Mouse (Mus musculus) intestine, embryonic 15.5 days (tissue): ENCODE data around the gene Gm4491. TPM values are rescaled to one million over a fixed set of nuclear protein-coding genes. Genes with fewer than 3 reads are reported as not detected.
A peak's percentile ranks its signal among the peaks of the same experiment; 100 is the strongest.

Experiments used
- ATAC-seq: fragments of 200-750 bp; cut with Nextera tagmentation; 2 replicates; pipeline ENCODE4 v1.8.0; 2017; ENCODE audit warnings: moderate TSS enrichment, moderate library complexity
- H3K27ac ChIP-seq: fragments of 300-500 bp; sonication (generic); 2 replicates; pipeline ENCODE4 v1.5.1; 2015; ENCODE audit warnings: mild to moderate bottlenecking, inconsistent platforms
- H3K27me3 ChIP-seq: fragments of 300-500 bp; sonication (generic); replicated peaks from 2 replicates; pipeline ENCODE4 v1.6.1; 2015; ENCODE audit warnings: inconsistent platforms
- H3K36me3 ChIP-seq: fragments of 300-500 bp; sonication (generic); 2 replicates; pipeline ENCODE4 v1.6.1; 2015; ENCODE audit warnings: inconsistent platforms
- H3K4me1 ChIP-seq: fragments of 300-500 bp; sonication (generic); replicated peaks from 2 replicates; pipeline ENCODE4 v1.6.1; 2015; ENCODE audit warnings: inconsistent platforms
- H3K4me2 ChIP-seq: fragments of 300-500 bp; sonication (generic); replicated peaks from 2 replicates; pipeline ENCODE4 v1.6.1; 2015; ENCODE audit warnings: mild to moderate bottlenecking, inconsistent platforms
- H3K4me3 ChIP-seq: fragments of 300-500 bp; sonication (generic); replicated peaks from 2 replicates; pipeline ENCODE4 v1.5.1; 2015; ENCODE audit warnings: inconsistent platforms
- H3K9ac ChIP-seq: fragments of 300-500 bp; sonication (generic); 2 replicates; pipeline ENCODE4 v1.6.1; 2015; ENCODE audit warnings: inconsistent platforms
- H3K9me3 ChIP-seq: fragments of 300-500 bp; sonication (generic); 2 replicates; pipeline ENCODE4 v1.6.1; 2016; ENCODE audit warnings: inconsistent platforms
- WGBS: fragments of 180-500 bp; shearing (Covaris S2); methylation state at CpG from one replicate; pipeline ENCODE4 v1.1.7; 2015; 5-methylcytosine and 5-hydroxymethylcytosine counted together
- polyA plus RNA-seq: library from polyadenylated mRNA; unstranded; fragments of >200 nt; fragmentation: Nextera tagmentation; extraction: Ambion mirVana; gene quantifications from 2 replicates; pipeline ENCODE4 v1.2.1, GENCODE M21; 2015

Gene Gm4491
- 0.09 TPM in 1 of 2 replicates, not detected in the other for polyA plus RNA-seq

- H3K4me1 ChIP-seq, result no peaks in the 10 kb centered on the region
- H3K27me3 ChIP-seq, result no peaks in the 10 kb centered on the region
- no peak within 1 kb of the TSS for H3K4me3 ChIP-seq
- H3K27ac ChIP-seq, result no peak within 1 kb of the TSS
- no peak for ATAC-seq
- no peak within 1 kb of the TSS for H3K4me2 ChIP-seq
- 31% methylated on average over 13 of the region's 13 CpGs for WGBS
- H3K9ac ChIP-seq, result no peak within 1 kb of the TSS
- no peaks in the 10 kb centered on the region for H3K9me3 ChIP-seq
- H3K36me3 ChIP-seq, result no peaks in the 10 kb centered on the region
Observed at GRCm38 (mm10) chr14:57115823-57116544, at the start of gene Gm4491. Gene Gm4491, minus strand, starts transcription at chr14:57115883.

DNA sequence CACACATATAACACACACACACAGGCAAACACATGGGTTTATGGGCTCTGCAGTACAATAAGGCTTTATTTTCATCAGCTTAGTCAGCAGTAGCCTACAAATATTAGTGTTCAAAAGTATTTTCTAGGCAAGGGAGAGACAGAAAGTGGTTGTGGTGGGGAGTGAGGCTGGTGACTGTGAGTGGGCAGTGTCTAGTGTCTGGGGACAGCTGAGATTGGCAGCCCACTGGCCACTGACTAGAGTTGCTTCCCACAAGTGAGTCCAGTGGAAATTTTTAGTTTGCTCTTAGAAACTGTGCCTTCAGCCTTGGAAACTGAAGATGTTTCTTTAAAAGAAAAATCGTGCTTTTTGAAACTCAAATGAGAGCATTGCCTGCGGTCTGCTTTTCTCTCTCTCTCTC is 46.1 kb upstream of the Gm4491 start:
- no peaks in the 10 kb centered on the region for H3K9me3 ChIP-seq
- peaks cover 7% of the 10 kb centered on the region; the same call in 1 of the 2 replicates for H3K4me1 ChIP-seq
- no peak for ATAC-seq
- WGBS, result 48% methylated on average over 2 of the region's 2 CpGs
- no peaks in the 10 kb centered on the region for H3K36me3 ChIP-seq
- no peak overlapping the region for H3K4me2 ChIP-seq
- H3K4me3 ChIP-seq, result no peak overlapping the region
- H3K27ac ChIP-seq, result no peak overlapping the region
- H3K9ac ChIP-seq, result no peak overlapping the region
- no peaks in the 10 kb centered on the region for H3K27me3 ChIP-seq

- H3K4me1 ChIP-seq, result peaks cover 7% of the 10 kb centered on the region; the same call in 1 of the 2 replicates
- H3K36me3 ChIP-seq, result no peaks in the 10 kb centered on the region
- no peak overlapping the region for H3K4me2 ChIP-seq
- ATAC-seq, result peak; percentile 62
- no peaks in the 10 kb centered on the region for H3K9me3 ChIP-seq
- 48% methylated on average over 4 of the region's 4 CpGs for WGBS
- no peak overlapping the region for H3K9ac ChIP-seq
- H3K27me3 ChIP-seq, result no peaks in the 10 kb centered on the region
- H3K4me3 ChIP-seq, result no peak overlapping the region
- H3K27ac ChIP-seq, result 0 out of 2 replicates have a peak overlapping the region, but pooled peaks have one; percentile 13
Observed at GRCm38 (mm10) chr14:57161201-57161600, 45.5 kb upstream of the Gm4491 start.

DNA sequence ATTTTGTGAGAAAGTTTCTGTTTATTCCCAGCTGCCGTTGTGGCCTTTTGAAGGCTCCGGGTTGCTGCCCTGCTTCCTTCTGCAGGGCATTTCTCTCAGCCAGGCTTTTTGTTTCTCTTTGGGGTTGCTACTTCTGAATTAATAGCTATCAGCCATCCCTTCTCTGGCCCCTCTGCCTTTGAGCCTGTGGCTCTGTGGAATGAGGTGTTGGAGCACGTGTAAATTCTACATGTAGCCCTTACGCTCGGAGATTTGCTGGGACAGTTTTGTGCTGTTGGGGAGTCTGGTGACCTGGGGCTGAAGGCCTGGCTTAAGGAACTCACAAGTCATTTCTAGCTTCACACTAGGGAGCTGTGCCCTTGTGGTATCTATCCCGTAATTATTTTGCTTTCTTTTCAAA is 39.2 kb upstream of the Gm4491 start:
- ATAC-seq, result no peak
- 38% methylated on average over 6 of the region's 6 CpGs for WGBS

GRCm38 (mm10) chr14:57145741-57146140 is 30.1 kb upstream of the Gm4491 start:
- Histone ChIP-seq H3K4me1 (0 out of 2 replicates have a peak, but pooled peaks cover 2% of the 10 kb centered on the region), H3K27ac (no peak overlapping the region), H3K36me3 (no peaks in the 10 kb centered on the region), H3K4me2 (no peak overlapping the region), H3K9me3 (no peaks in the 10 kb centered on the region), H3K9ac (no peak overlapping the region), H3K27me3 (no peaks in the 10 kb centered on the region), H3K4me3 (no peak overlapping the region)
- 18% methylated on average over 4 of the region's 4 CpGs for WGBS
- ATAC-seq, result peak; percentile 45; the same call in 1 of the 2 replicates

More for the DNA sequence above, 39.2 kb upstream of the Gm4491 start:
- Histone ChIP-seq H3K9ac (no peak overlapping the region), H3K4me3 (no peak overlapping the region), H3K36me3 (no peaks in the 10 kb centered on the region), H3K27ac (no peak overlapping the region), H3K4me1 (0 out of 2 replicates have a peak, but pooled peaks cover 6% of the 10 kb centered on the region), H3K4me2 (no peak overlapping the region), H3K9me3 (no peaks in the 10 kb centered on the region), H3K27me3 (no peaks in the 10 kb centered on the region)

GRCm38 (mm10) chr14:57135265-57135664 is 19.6 kb upstream of the Gm4491 start:
- 67% methylated on average over 8 of the region's 8 CpGs for WGBS
- ATAC-seq, result no peak
- H3K36me3 ChIP-seq, result no peaks in the 10 kb centered on the region
- H3K4me1 ChIP-seq, result peaks cover 5% of the 10 kb centered on the region; the same call in 1 of the 2 replicates
- no peak overlapping the region for H3K4me2 ChIP-seq
- no peak overlapping the region for H3K9ac ChIP-seq
- H3K4me3 ChIP-seq, result no peak overlapping the region
- no peak overlapping the region for H3K27ac ChIP-seq
- peaks cover 24% of the 10 kb centered on the region for H3K27me3 ChIP-seq
- H3K9me3 ChIP-seq, result no peaks in the 10 kb centered on the region

GRCm38 (mm10) chr14:57133161-57133661 is 17.5 kb upstream of the Gm4491 start, which contains the start of gene Gjb6:
Gene Gjb6, minus strand, starts transcription at chr14:57133611.
- Histone ChIP-seq H3K27me3 (peaks cover 24% of the 10 kb centered on the region), H3K9ac (peak within 1 kb of the TSS; percentile 26; the same call in 1 of the 2 replicates), H3K27ac (no peak within 1 kb of the TSS), H3K4me1 (peaks cover 5% of the 10 kb centered on the region; the same call in 1 of the 2 replicates), H3K4me2 (peak within 1 kb of the TSS; percentile 78), H3K36me3 (no peaks in the 10 kb centered on the region), H3K9me3 (no peaks in the 10 kb centered on the region), H3K4me3 (peak within 1 kb of the TSS; percentile 38)
- ATAC-seq, result peak; percentile 34; the same call in 1 of the 2 replicates
- WGBS, result 2% methylated on average over 33 of the region's 33 CpGs

DNA sequence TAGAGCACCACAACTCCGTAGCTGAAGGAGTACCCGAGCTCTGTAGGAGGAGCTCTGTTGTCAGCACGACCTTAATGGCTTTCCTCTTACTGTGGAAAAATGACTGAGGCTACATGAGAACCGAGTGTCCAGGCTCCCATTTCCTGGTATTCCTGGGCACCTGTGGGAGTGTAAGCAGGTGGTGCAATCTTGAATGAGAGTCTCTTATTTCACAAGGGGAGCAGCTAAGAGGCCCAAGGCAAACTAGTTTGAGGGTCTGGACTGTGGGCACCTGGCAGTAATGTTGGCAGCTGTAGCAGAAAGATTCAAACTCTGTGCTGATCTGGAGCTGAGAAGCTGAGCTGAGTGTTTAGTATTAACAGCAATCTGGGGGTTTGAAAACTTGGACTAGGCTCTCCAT is 11.7 kb upstream of the Gm4491 start:
- H3K9me3 ChIP-seq, result no peaks in the 10 kb centered on the region
- H3K9ac ChIP-seq, result no peak overlapping the region
- no peak overlapping the region for H3K4me3 ChIP-seq
- 0 out of 2 replicates have a peak, but pooled peaks cover 3% of the 10 kb centered on the region for H3K27me3 ChIP-seq
- peak; percentile 41; the same call in 1 of the 2 replicates for ATAC-seq
- no peaks in the 10 kb centered on the region for H3K4me1 ChIP-seq
- 48% methylated on average over 4 of the region's 4 CpGs for WGBS
- no peaks in the 10 kb centered on the region for H3K36me3 ChIP-seq
- H3K4me2 ChIP-seq, result no peak overlapping the region
- H3K27ac ChIP-seq, result no peak overlapping the region

- H3K36me3 ChIP-seq, result no peaks in the 10 kb centered on the region
- no peak overlapping the region for H3K27ac ChIP-seq
- no peak for ATAC-seq
- H3K9me3 ChIP-seq, result no peaks in the 10 kb centered on the region
- H3K9ac ChIP-seq, result no peak overlapping the region
- no peak overlapping the region for H3K4me2 ChIP-seq
- no peak overlapping the region for H3K4me3 ChIP-seq
- no peaks in the 10 kb centered on the region for H3K4me1 ChIP-seq
- no peaks in the 10 kb centered on the region for H3K27me3 ChIP-seq
- WGBS, result 88% methylated on average over 7 of the region's 7 CpGs
Observed at GRCm38 (mm10) chr14:57122295-57122694, 6.6 kb upstream of the Gm4491 start.

DNA sequence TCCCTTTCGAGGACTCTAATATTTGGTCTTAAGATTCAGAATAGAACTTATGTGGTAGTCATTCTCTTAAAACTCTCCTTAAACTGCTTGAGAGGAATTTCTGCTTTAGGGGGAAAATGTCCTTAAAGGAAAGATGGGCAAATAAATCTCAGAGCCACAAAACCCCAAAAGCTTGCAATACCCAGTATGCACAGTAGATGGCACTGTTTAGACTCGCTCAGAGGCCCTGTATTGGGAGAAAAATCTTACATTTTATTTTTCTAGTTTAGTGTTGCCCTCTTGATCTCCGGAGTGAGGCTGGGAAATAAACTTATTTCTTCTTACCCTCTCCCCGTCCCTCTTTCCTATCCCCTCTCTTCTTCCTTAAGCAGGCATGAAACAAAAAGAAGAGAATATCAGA is 6.5 kb downstream of the Gm4491 start:
- Histone ChIP-seq H3K9ac (no peak overlapping the region), H3K27ac (no peak overlapping the region), H3K4me3 (no peak overlapping the region), H3K9me3 (no peaks in the 10 kb centered on the region), H3K4me2 (no peak overlapping the region), H3K4me1 (peaks cover 7% of the 10 kb centered on the region), H3K36me3 (no peaks in the 10 kb centered on the region), H3K27me3 (peaks cover 29% of the 10 kb centered on the region)
- no peak for ATAC-seq
- 8% methylated on average over 4 of the region's 4 CpGs for WGBS

GRCm38 (mm10) chr14:57107916-57108315 is 7.8 kb downstream of the Gm4491 start:
- Histone ChIP-seq H3K4me1 (peaks cover 7% of the 10 kb centered on the region), H3K27ac (no peak overlapping the region), H3K9ac (no peak overlapping the region), H3K36me3 (no peaks in the 10 kb centered on the region), H3K27me3 (peaks cover 40% of the 10 kb centered on the region), H3K4me3 (no peak overlapping the region), H3K9me3 (no peaks in the 10 kb centered on the region), H3K4me2 (no peak overlapping the region)
- ATAC-seq, result no peak
- 58% methylated on average over 5 of the region's 5 CpGs for WGBS

DNA sequence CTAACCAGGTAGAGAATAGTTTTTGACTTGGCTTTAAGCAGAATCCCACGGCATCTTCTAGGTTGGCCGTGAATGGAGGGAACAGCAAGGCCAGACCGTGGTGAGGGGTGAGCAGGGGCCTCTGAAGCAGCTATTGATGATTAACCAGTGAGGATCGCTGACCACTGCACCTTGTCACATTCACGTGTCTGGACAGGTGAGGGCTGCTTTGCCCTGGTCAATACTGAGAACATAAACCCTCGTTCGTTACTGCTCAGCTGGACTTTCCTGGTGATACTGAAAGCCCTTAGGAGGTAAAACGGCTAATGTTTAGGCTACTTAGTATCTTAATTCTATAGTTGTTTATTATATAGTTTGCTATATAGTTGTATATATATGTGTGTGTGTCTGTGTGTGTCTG is 8.6 kb downstream of the Gm4491 start:
- no peak for ATAC-seq
- no peak overlapping the region for H3K4me2 ChIP-seq
- no peak overlapping the region for H3K9ac ChIP-seq
- H3K36me3 ChIP-seq, result no peaks in the 10 kb centered on the region
- peaks cover 42% of the 10 kb centered on the region for H3K27me3 ChIP-seq
- H3K27ac ChIP-seq, result no peak overlapping the region
- H3K4me3 ChIP-seq, result no peak overlapping the region
- peaks cover 7% of the 10 kb centered on the region for H3K4me1 ChIP-seq
- WGBS, result 65% methylated on average over 8 of the region's 8 CpGs
- H3K9me3 ChIP-seq, result no peaks in the 10 kb centered on the region
